Mouse (Mus musculus) spleen, adult 2 months (tissue): Measurements from ENCODE around the gene Whamm. TPM values are rescaled to one million over a fixed set of nuclear protein-coding genes. Genes with fewer than 3 reads are reported as not detected.

Source experiments
- DNase-seq, 2 experiments: peaks; one replicate each; pipeline versions ENCODE4 v3.0.0 to v3.0.0-alpha.2; 2012 to 2021; ENCODE audit warnings: low spot score in 2 of 2, low read depth in 1 of 2
- H3K27ac ChIP-seq: fragments of 200-500 bp; 2 replicates; pipeline ENCODE4 v1.5.1; 2012; ENCODE audit warnings: low read length, inconsistent platforms; ENCODE audit not compliant: insufficient read depth
- H3K27me3 ChIP-seq: fragments of 200-500 bp; 2 replicates; pipeline ENCODE4 v1.6.1; 2012; ENCODE audit warnings: mild to moderate bottlenecking, moderate library complexity, low read length, inconsistent platforms; ENCODE audit not compliant: control insufficient read depth, insufficient read depth
- H3K36me3 ChIP-seq: fragments of 200-500 bp; 2 replicates; pipeline ENCODE4 v1.6.1; 2012; ENCODE audit warnings: mild to moderate bottlenecking, low read length, inconsistent platforms; ENCODE audit not compliant: control insufficient read depth, insufficient read depth
- H3K4me1 ChIP-seq: fragments of 200-500 bp; 2 replicates; pipeline ENCODE4 v1.6.1; 2011; ENCODE audit warnings: inconsistent platforms; ENCODE audit not compliant: control insufficient read depth, insufficient read depth, insufficient read length
- H3K4me3 ChIP-seq: fragments of 200-500 bp; 2 replicates; pipeline ENCODE4 v1.5.1; 2011; ENCODE audit warnings: mild to moderate bottlenecking, inconsistent platforms; ENCODE audit not compliant: insufficient read depth, insufficient read length; ENCODE audit errors: extremely low read depth
- CTCF ChIP-seq: fragments of 200-500 bp; IDR thresholded peaks from 2 replicates; pipeline ENCODE4 v1.5.1; 2011; ENCODE audit warnings: mild to moderate bottlenecking, inconsistent platforms; ENCODE audit not compliant: insufficient read depth, insufficient read length, insufficient replicate concordance; ENCODE audit errors: extremely low read depth
- POLR2A ChIP-seq: fragments of 200-500 bp; IDR thresholded peaks from 2 replicates; pipeline ENCODE4 v1.6.1; 2011; ENCODE audit warnings: low read depth, low read length, inconsistent platforms
- WGBS: fragments of 180-500 bp; shearing (Covaris S2); methylation state at CpG from one replicate; pipeline ENCODE4 v1.1.7; 2018; 5-methylcytosine and 5-hydroxymethylcytosine counted together
- polyA plus RNA-seq: library from polyadenylated mRNA; depleted of rRNA; stranded (reverse); fragments of >200 nt; gene quantifications from 2 replicates; pipeline ENCODE4 v1.2.3, GENCODE M21; 2012

Gene Whamm
- polyA plus RNA-seq, 1 experiment: 21.4 TPM

- TF ChIP-seq POLR2A (no peak), CTCF (no peak)
- Histone ChIP-seq H3K27me3 (no peaks in the 10 kb centered on the region), H3K4me3 (no peak overlapping the region), H3K36me3 (no peaks in the 10 kb centered on the region), H3K4me1 (peaks cover 6% of the 10 kb centered on the region), H3K27ac (no peak overlapping the region)
- WGBS: 97% methylated on average over 1 of the region's 1 CpGs
- DNase-seq: no peak
These were observed 1.2 kb upstream of the Whamm start for GRCm38 (mm10) chr7:81569851-81570250.

- no peaks in the 10 kb centered on the region for H3K36me3 ChIP-seq
- 95% methylated on average over 3 of the region's 3 CpGs for WGBS
These were observed 795 bp upstream of the Whamm start for GRCm38 (mm10) chr7:81570271-81570670.

GRCm38 (mm10) chr7:81570752-81571107 lies 336 bp upstream of the Whamm start:
- Histone ChIP-seq H3K4me3 (peak overlapping the region; percentile 53), H3K27ac (no peak overlapping the region), H3K27me3 (no peaks in the 10 kb centered on the region), H3K4me1 (peaks cover 6% of the 10 kb centered on the region), H3K36me3 (peaks cover 2% of the 10 kb centered on the region; the same call in 1 of the 2 replicates)
- 5% methylated on average over 5 of the region's 5 CpGs for WGBS
- DNase-seq: no peak
- TF ChIP-seq POLR2A: no peak
- no peak for TF ChIP-seq CTCF

More at GRCm38 (mm10) chr7:81570271-81570670, 795 bp upstream of the Whamm start:
- Histone ChIP-seq H3K27ac (no peak overlapping the region), H3K27me3 (no peaks in the 10 kb centered on the region), H3K4me3 (no peak overlapping the region), H3K4me1 (peaks cover 6% of the 10 kb centered on the region)
- no peak for TF ChIP-seq CTCF
- TF ChIP-seq POLR2A: no peak
- DNase-seq: no peak

- 6% methylated on average over 15 of the region's 15 CpGs for WGBS
- Histone ChIP-seq H3K27ac (peak overlapping the region; percentile 95), H3K27me3 (no peaks in the 10 kb centered on the region), H3K36me3 (peaks cover 5% of the 10 kb centered on the region), H3K4me3 (peak overlapping the region; percentile 83), H3K4me1 (peaks cover 6% of the 10 kb centered on the region)
- TF ChIP-seq CTCF (no peak), POLR2A (no peak)
- DNase-seq: no peak
These were observed 925 bp downstream of the Whamm start for GRCm38 (mm10) chr7:81571941-81572441.

- peaks cover 6% of the 10 kb centered on the region for H3K36me3 ChIP-seq
- no peaks in the 10 kb centered on the region for H3K27me3 ChIP-seq
- H3K4me3 ChIP-seq: peak overlapping the region; percentile 83; the same call in 1 of the 2 replicates
- TF ChIP-seq CTCF (no peak), POLR2A (no peak)
- WGBS: 60% methylated on average over 6 of the region's 6 CpGs
- H3K4me1 ChIP-seq: peaks cover 6% of the 10 kb centered on the region
- no peak overlapping the region; the same call in 1 of the 2 replicates for H3K27ac ChIP-seq
- DNase-seq: no peak
These were observed 1.7 kb downstream of the Whamm start for GRCm38 (mm10) chr7:81572610-81573268.

GRCm38 (mm10) chr7:81573397-81573796 lies 2.3 kb downstream of the Whamm start:
- no peak for DNase-seq
- WGBS: 83% methylated on average over 6 of the region's 6 CpGs
- no peak overlapping the region for H3K27ac ChIP-seq
- H3K36me3 ChIP-seq: peaks cover 11% of the 10 kb centered on the region
- H3K4me3 ChIP-seq: no peak overlapping the region
- TF ChIP-seq CTCF: no peak
- TF ChIP-seq POLR2A: no peak
- H3K4me1 ChIP-seq: peaks cover 6% of the 10 kb centered on the region
- H3K27me3 ChIP-seq: no peaks in the 10 kb centered on the region

- Histone ChIP-seq H3K27ac (no peak overlapping the region), H3K36me3 (peaks cover 15% of the 10 kb centered on the region), H3K4me1 (peaks cover 6% of the 10 kb centered on the region), H3K27me3 (no peaks in the 10 kb centered on the region), H3K4me3 (no peak overlapping the region)
- TF ChIP-seq CTCF (no peak), POLR2A (no peak)
- DNase-seq: no peak
- WGBS: 94% methylated on average over 9 of the region's 9 CpGs
These were observed 2.8 kb downstream of the Whamm start for GRCm38 (mm10) chr7:81573821-81574220.
